Mouse (Mus musculus) forebrain, embryonic 10.5 days (tissue): ENCODE data around the gene Itpr1. TPM values are rescaled to one million over a fixed set of nuclear protein-coding genes. Genes with fewer than 3 reads are reported as not detected.

Experiments
- DNase-seq: peaks from one replicate; pipeline ENCODE4 v3.0.0-alpha.2; 2017; ENCODE audit warnings: low spot score; ENCODE audit errors: extremely low spot score
- H3K27ac ChIP-seq: fragments of 300-500 bp; sonication (generic); 2 replicates; pipeline ENCODE4 v1.5.1; 2016; ENCODE audit warnings: mild to moderate bottlenecking
- H3K27me3 ChIP-seq: fragments of 300-500 bp; sonication (generic); 2 replicates; pipeline ENCODE4 v1.6.1; 2016; ENCODE audit warnings: mild to moderate bottlenecking; ENCODE audit not compliant: poor library complexity, severe bottlenecking
- H3K36me3 ChIP-seq: fragments of 300-500 bp; sonication (generic); replicated peaks from 2 replicates; pipeline ENCODE4 v1.6.1; 2016; ENCODE audit warnings: mild to moderate bottlenecking, moderate library complexity
- H3K4me1 ChIP-seq: fragments of 300-500 bp; sonication (generic); 2 replicates; pipeline ENCODE4 v1.6.1; 2016
- H3K4me3 ChIP-seq: fragments of 300-500 bp; sonication (generic); 2 replicates; pipeline ENCODE4 v1.5.1; 2016; ENCODE audit warnings: mild to moderate bottlenecking, moderate library complexity
- H3K9me3 ChIP-seq: fragments of 300-500 bp; sonication (generic); 2 replicates; pipeline ENCODE4 v1.6.1; 2016; ENCODE audit warnings: mild to moderate bottlenecking, moderate library complexity
- WGBS: fragments of 180-500 bp; shearing (Covaris S2); methylation state at CpG from one replicate; pipeline ENCODE4 v1.1.7; 2016; 5-methylcytosine and 5-hydroxymethylcytosine counted together
- polyA plus RNA-seq: library from polyadenylated mRNA; unstranded; fragments of >200 nt; fragmentation: Nextera tagmentation; extraction: Ambion mirVana; gene quantifications from 2 replicates; pipeline ENCODE4 v1.2.1, GENCODE M21; 2016

Gene Itpr1
- polyA plus RNA-seq, 1 experiment from 2014 or later = 11.6 TPM

DNA sequence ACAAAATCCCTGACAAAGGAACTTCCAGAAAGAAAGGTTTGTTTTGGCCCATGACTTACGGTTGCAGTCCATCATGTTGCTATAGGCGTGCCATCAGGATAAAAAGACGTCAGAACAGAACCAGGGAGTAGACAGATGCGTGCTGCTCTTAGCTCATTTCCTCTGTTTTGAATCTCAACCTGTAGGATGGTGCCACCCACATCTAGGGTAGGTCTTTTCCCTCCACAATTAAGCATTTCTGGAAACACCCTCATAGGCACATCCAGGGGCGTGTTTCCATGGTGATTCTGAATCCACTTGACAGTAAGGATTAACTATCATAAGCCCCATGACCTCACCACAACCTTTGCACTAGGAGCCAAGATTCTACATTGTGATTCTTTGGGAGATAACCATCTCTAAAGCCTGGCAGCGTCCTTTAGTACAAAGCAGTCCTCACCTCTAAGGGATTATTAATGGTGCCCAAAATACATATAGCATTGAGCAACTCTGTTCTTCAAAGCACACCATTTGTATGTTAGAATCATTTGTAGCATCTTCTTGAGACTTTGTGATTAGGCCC is 111.6 kb downstream of the Itpr1 start:
- no peak overlapping the region for H3K4me3 ChIP-seq
- no peaks in the 10 kb centered on the region for H3K27me3 ChIP-seq
- no peak overlapping the region for H3K27ac ChIP-seq
- no peak for DNase-seq
- H3K36me3 ChIP-seq = no peaks in the 10 kb centered on the region
- H3K9me3 ChIP-seq = no peaks in the 10 kb centered on the region
- peaks cover 3% of the 10 kb centered on the region; the same call in 1 of the 2 replicates for H3K4me1 ChIP-seq
- WGBS = 86% methylated on average over 6 of the region's 6 CpGs

- 95% methylated on average over 10 of the region's 10 CpGs for WGBS
- Histone ChIP-seq H3K36me3 (no peaks in the 10 kb centered on the region), H3K27ac (no peak overlapping the region), H3K27me3 (no peaks in the 10 kb centered on the region), H3K9me3 (no peaks in the 10 kb centered on the region), H3K4me3 (no peak overlapping the region), H3K4me1 (peaks cover 3% of the 10 kb centered on the region; the same call in 1 of the 2 replicates)
- no peak for DNase-seq
Observed at GRCm38 (mm10) chr6:108325400-108325799, 112.5 kb downstream of the Itpr1 start.

DNA sequence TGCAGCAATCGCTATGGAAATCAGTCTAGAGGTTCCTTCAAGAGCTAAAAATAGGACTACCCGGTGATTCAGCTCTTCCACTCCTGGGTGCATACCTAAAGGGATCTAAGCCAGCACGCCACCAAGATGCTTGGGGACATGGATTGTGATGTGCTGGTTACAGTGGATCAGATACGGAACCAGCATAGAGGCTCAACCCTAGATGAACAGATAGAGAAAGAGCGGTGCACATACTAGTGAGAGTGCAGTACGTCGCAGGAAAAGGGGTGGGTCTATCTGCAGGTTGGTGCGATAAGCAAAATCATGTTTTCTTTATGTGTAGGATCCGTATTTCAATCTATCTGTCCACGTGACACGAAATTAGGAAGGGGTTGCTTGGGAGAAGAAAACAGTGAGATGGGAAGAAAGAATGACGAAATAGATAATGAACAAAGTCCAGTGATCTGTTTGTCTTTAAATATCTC is 113.1 kb downstream of the Itpr1 start:
- Histone ChIP-seq H3K4me1 (peaks cover 3% of the 10 kb centered on the region; the same call in 1 of the 2 replicates), H3K27ac (no peak overlapping the region), H3K27me3 (no peaks in the 10 kb centered on the region), H3K36me3 (no peaks in the 10 kb centered on the region), H3K4me3 (no peak overlapping the region), H3K9me3 (no peaks in the 10 kb centered on the region)
- WGBS = 91% methylated on average over 12 of the region's 12 CpGs
- no peak for DNase-seq

DNA sequence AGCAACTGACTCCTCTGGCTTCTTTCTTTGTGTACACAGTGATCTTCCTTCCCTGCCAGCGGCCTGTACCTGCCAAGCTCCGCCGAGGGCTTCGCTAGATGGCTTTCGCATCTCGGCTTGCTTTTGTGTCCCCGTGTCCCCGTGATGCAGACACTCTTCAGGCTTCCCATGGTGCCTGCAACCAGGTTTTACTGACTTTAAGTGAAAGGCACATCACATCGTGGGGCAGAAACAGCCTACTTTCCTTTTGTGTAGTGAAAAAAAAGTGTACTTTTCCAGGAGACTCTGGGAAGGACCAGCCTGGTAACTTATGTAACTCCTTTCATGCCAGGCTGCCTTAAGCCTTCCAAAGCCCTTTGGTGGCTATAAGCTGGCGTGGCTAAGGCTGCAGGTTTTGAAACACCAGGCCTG is 113.9 kb downstream of the Itpr1 start:
- Histone ChIP-seq H3K9me3 (no peaks in the 10 kb centered on the region), H3K27me3 (no peaks in the 10 kb centered on the region), H3K27ac (peak overlapping the region; percentile 26; the same call in 1 of the 2 replicates), H3K4me1 (0 out of 2 replicates have a peak, but pooled peaks cover 3% of the 10 kb centered on the region), H3K36me3 (no peaks in the 10 kb centered on the region), H3K4me3 (no peak overlapping the region)
- 81% methylated on average over 10 of the region's 10 CpGs for WGBS
- no peak for DNase-seq

DNA sequence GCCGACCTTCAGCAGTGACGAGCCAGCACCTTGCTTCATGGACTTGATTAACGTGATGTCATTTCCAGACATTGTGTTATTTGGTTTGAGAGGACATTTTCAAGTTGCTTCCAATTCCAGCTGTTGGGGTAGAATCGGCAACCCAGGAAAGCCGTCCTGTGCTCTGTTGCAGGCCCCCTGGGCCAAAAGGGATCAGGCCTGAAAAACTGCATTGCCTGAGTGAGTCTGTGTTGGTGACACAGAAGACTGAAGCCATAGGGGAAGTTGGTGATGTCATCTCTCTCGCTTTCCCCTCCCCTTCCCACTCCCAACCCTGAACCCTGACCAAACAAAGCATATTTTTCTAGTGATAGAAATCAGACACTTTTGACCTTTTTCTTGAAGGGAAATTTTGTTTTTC is 114.7 kb downstream of the Itpr1 start:
- Histone ChIP-seq H3K9me3 (no peaks in the 10 kb centered on the region), H3K27me3 (no peaks in the 10 kb centered on the region), H3K27ac (no peak overlapping the region), H3K36me3 (no peaks in the 10 kb centered on the region), H3K4me1 (0 out of 2 replicates have a peak, but pooled peaks cover 3% of the 10 kb centered on the region), H3K4me3 (no peak overlapping the region)
- 85% methylated on average over 6 of the region's 6 CpGs for WGBS
- no peak for DNase-seq

DNA sequence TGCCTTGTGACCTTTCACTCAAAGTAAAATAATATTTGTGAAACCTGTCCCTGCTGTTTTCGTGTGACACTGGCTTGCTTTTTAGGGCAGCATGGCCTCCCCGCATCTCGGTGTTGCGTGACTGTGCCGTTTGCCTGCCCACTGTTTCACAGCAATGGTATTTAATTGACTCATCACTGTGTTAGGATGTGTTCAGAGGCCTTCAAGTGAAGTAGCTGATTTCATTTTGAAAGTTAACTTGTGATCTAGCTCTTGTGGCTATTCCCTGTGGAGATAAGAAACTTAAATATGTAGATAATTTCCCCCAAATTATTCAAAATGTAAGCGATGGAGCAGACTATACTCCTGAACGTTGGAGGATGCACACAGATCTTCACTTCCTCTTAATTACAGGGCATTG is 115.4 kb downstream of the Itpr1 start:
- no peaks in the 10 kb centered on the region for H3K9me3 ChIP-seq
- H3K4me3 ChIP-seq = no peak overlapping the region
- 85% methylated on average over 7 of the region's 7 CpGs for WGBS
- H3K4me1 ChIP-seq = 0 out of 2 replicates have a peak, but pooled peaks cover 3% of the 10 kb centered on the region
- no peaks in the 10 kb centered on the region for H3K27me3 ChIP-seq
- no peak overlapping the region for H3K27ac ChIP-seq
- DNase-seq = no peak
- no peaks in the 10 kb centered on the region for H3K36me3 ChIP-seq

DNA sequence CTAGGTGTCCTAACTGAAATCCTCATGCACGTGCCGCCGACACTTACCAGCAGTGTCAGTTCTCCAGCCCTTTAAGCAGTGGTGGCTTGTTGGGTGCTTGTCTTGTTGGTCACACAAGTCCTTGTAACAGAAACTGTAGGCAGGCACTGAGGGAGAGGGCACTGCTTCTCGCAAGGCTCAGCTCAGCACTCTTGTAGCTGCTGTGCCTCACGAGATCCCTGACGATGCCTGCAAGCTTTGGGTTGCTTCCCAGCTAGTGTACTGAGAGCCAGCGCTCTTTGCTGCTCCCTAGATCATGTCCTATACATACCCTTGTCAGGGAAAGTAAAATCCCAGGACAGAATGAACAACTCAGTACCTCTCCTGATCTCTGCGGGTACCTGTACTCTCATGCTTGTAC is 117.6 kb downstream of the Itpr1 start:
- no peak for DNase-seq
- 87% methylated on average over 8 of the region's 8 CpGs for WGBS
- Histone ChIP-seq H3K36me3 (no peaks in the 10 kb centered on the region), H3K27ac (no peak overlapping the region), H3K4me1 (peaks cover 14% of the 10 kb centered on the region), H3K27me3 (no peaks in the 10 kb centered on the region), H3K9me3 (no peaks in the 10 kb centered on the region), H3K4me3 (no peak overlapping the region)

DNA sequence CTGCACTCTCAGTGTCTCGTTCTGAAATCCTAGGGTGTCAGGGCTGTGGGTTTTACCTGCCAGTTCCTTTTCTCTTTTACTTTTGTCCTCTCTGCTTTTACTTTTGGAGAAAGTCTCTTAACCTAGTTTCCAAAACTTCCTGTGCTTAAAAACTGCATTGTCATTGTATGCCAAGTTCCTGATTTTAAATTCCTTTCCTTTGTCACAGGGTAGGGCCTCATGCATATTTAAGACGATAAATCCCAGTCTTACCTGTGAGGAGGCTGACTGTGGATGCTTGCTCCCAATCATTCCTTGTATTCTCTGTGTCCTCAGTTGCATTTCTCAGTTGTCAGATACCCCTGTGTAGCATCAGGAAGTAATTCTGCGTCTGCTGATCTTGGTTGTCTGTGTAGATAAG is 118.4 kb downstream of the Itpr1 start:
- no peak for DNase-seq
- Histone ChIP-seq H3K27me3 (no peaks in the 10 kb centered on the region), H3K27ac (no peak overlapping the region), H3K36me3 (no peaks in the 10 kb centered on the region), H3K4me1 (peaks cover 14% of the 10 kb centered on the region), H3K9me3 (no peaks in the 10 kb centered on the region), H3K4me3 (no peak overlapping the region)
- WGBS = 74% methylated on average over 3 of the region's 3 CpGs

DNA sequence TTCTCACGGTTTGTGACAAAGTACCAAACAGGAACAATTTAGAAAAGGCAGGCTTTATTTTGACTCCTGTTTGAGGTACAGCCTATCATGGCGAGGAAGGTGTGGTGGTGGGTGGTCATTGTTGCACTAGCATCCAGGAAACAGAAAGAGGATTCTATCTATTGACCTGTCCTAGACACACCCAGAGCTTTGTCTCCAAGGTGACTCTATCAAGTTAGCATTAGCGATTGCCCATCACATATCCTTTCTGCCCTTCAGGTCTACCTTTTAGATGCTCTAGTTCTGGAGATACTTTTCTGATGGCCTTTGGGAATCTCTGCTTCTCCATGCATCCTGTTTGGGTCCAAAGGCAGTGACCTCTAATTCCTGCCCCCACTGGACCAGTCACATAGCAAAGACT is 121.2 kb downstream of the Itpr1 start:
- WGBS = 91% methylated on average over 3 of the region's 3 CpGs
- peaks cover 11% of the 10 kb centered on the region for H3K4me1 ChIP-seq
- H3K4me3 ChIP-seq = no peak overlapping the region
- DNase-seq = no peak
- no peak overlapping the region for H3K27ac ChIP-seq
- no peaks in the 10 kb centered on the region for H3K36me3 ChIP-seq
- no peaks in the 10 kb centered on the region for H3K27me3 ChIP-seq
- no peaks in the 10 kb centered on the region for H3K9me3 ChIP-seq

DNA sequence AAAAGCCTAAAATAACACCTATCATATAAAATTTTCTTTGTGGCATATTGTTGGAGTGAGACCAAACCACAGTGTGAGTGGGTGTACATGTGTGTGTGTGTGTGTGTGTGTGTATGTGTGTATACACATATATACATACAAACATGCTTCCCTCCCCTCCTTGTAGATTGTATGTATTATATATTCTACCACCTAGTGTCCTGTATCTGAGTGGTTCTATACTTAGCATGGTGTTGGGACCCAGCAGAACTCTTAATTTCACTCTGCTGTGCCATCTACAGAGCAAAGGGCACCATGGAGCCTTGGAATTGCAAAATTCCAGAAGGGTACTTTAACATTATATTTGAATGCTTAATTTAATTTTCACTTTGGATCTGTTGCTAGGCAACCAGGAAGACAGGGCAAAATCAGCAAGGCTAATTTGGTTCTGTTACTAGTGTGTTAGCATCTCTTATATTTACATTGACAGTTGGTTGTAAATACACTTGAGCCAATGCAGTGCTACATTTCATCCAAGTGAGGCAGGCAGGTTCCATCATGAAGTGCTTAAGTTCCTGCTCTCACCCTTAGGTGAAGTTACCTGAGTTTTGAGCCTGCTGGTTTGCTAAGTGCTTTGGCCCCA is 122.4 kb downstream of the Itpr1 start:
- peaks cover 7% of the 10 kb centered on the region for H3K36me3 ChIP-seq
- no peak for DNase-seq
- H3K4me1 ChIP-seq = peaks cover 11% of the 10 kb centered on the region
- no peaks in the 10 kb centered on the region for H3K9me3 ChIP-seq
- H3K27me3 ChIP-seq = no peaks in the 10 kb centered on the region
- H3K27ac ChIP-seq = no peak overlapping the region
- no peak overlapping the region for H3K4me3 ChIP-seq

GRCm38 (mm10) chr6:108336506-108336905 is 123.6 kb downstream of the Itpr1 start:
- H3K27me3 ChIP-seq = no peaks in the 10 kb centered on the region
- H3K9me3 ChIP-seq = no peaks in the 10 kb centered on the region
- peaks cover 13% of the 10 kb centered on the region for H3K36me3 ChIP-seq
- H3K4me1 ChIP-seq = peaks cover 11% of the 10 kb centered on the region
- H3K4me3 ChIP-seq = no peak overlapping the region
- DNase-seq = no peak
- whole genome bisulfite sequencing = 94% methylated on average over 6 of the region's 6 CpGs
- no peak overlapping the region for H3K27ac ChIP-seq

DNA sequence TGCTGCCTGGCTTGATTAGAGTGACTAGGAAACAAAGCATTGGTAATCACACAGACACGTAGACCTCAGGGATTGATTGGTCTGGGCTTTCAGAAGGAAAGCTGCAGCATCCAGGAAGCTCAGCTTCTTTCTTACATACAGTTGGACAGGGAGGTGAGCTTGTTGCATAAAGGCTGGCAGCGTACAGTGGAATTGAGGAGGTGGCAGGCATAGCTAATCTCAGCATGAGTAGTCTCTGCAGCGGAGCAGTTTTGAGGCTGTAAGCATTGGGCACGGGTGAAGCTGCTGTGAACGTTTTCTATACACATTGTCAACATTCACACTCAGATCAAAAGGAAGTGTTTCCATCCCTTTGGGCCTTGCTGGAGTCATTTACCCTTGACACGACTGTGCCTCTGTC is 124.4 kb downstream of the Itpr1 start:
- 79% methylated on average over 6 of the region's 6 CpGs for WGBS
- no peak overlapping the region for H3K27ac ChIP-seq
- no peak for DNase-seq
- peaks cover 13% of the 10 kb centered on the region for H3K36me3 ChIP-seq
- H3K27me3 ChIP-seq = no peaks in the 10 kb centered on the region
- no peaks in the 10 kb centered on the region for H3K9me3 ChIP-seq
- H3K4me1 ChIP-seq = peaks cover 11% of the 10 kb centered on the region
- H3K4me3 ChIP-seq = no peak overlapping the region

- Histone ChIP-seq H3K27ac (no peak overlapping the region), H3K27me3 (no peaks in the 10 kb centered on the region), H3K9me3 (no peaks in the 10 kb centered on the region), H3K4me3 (no peak overlapping the region), H3K4me1 (peaks cover 11% of the 10 kb centered on the region), H3K36me3 (peaks cover 13% of the 10 kb centered on the region)
- WGBS = 93% methylated on average over 5 of the region's 5 CpGs
- DNase-seq = no peak
Observed at GRCm38 (mm10) chr6:108338362-108338761, 125.5 kb downstream of the Itpr1 start.
